Mouse (Mus musculus) testis, adult 2 months (tissue): ENCODE measurements around the gene Mad2l1bp. TPM values are rescaled to one million over a fixed set of nuclear protein-coding genes. Genes with fewer than 3 reads are reported as not detected.

Source experiments
- H3K27ac ChIP-seq: fragments of 200-500 bp; 2 replicates; pipeline ENCODE4 v1.5.1; 2012; ENCODE audit warnings: low read depth, low read length; ENCODE audit not compliant: control insufficient read depth, insufficient read depth
- H3K27me3 ChIP-seq: fragments of 200-500 bp; 2 replicates; pipeline ENCODE4 v1.6.1; 2012; ENCODE audit warnings: mild to moderate bottlenecking, low read length, moderate library complexity; ENCODE audit not compliant: control insufficient read depth, insufficient read depth
- H3K36me3 ChIP-seq: fragments of 200-500 bp; 2 replicates; pipeline ENCODE4 v1.6.1; 2012; ENCODE audit warnings: mild to moderate bottlenecking, low read length; ENCODE audit not compliant: control insufficient read depth, insufficient read depth
- H3K4me1 ChIP-seq: fragments of 200-500 bp; 2 replicates; pipeline ENCODE4 v1.6.1; 2012; ENCODE audit warnings: low read length; ENCODE audit not compliant: control insufficient read depth, insufficient read depth
- H3K4me3 ChIP-seq: fragments of 200-500 bp; 2 replicates; pipeline ENCODE4 v1.5.1; 2012; ENCODE audit warnings: low read depth, mild to moderate bottlenecking, low read length, moderate library complexity, mixed read lengths; ENCODE audit not compliant: control insufficient read depth
- CTCF ChIP-seq: fragments of 200-500 bp; IDR thresholded peaks from 2 replicates; pipeline ENCODE4 v1.5.1; 2012; ENCODE audit warnings: low read depth, mild to moderate bottlenecking, inconsistent platforms, low read length, moderate library complexity; ENCODE audit not compliant: control insufficient read depth, insufficient read depth, insufficient replicate concordance
- POLR2A ChIP-seq: fragments of 200-500 bp; IDR thresholded peaks from 2 replicates; pipeline ENCODE4 v1.6.1; 2012; ENCODE audit warnings: low read depth, mild to moderate bottlenecking, inconsistent platforms, low read length, moderate library complexity; ENCODE audit not compliant: control insufficient read depth
- polyA plus RNA-seq: library from polyadenylated mRNA; depleted of rRNA; stranded (reverse); fragments of >200 nt; gene quantifications from 2 replicates; pipeline ENCODE4 v1.2.3, GENCODE M21; 2012; rRNA removed

Mad2l1bp gene
- polyA plus RNA-seq, 1 experiment, result 24.5 TPM

GRCm38 (mm10) chr17:46110402-46111289 lies 42.7 kb downstream of the Mad2l1bp start, which contains the start of gene Mrps18a:
TSS of gene Mrps18a (plus strand) at chr17:46110986.
- Histone ChIP-seq H3K36me3 (no peaks in the 10 kb centered on the region), H3K4me3 (peak within 1 kb of the TSS; percentile 94), H3K27ac (peak within 1 kb of the TSS; percentile 89), H3K27me3 (no peaks in the 10 kb centered on the region), H3K4me1 (peaks cover 6% of the 10 kb centered on the region)
- TF ChIP-seq POLR2A (peak; percentile 95), CTCF (no peak)

DNA sequence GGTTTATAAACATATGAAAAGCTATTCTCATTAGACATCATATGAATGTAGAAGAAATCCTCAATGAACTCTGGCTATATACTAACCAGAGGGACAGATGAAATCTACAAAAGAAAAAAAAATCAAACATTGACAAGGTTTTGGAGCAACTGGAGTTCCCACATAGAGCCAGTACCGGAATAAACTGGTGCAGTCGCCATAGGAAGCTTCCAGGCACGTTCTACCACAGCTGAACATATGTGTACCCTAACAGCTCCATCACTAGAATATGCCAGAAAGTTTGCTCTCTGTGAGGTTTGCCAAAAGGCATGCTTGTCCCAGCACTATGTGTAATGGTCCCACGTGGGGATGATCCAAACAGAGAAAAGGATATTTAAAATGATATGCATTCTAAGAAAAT lies 45.1 kb downstream of the Mad2l1bp start:
- Histone ChIP-seq H3K4me3 (no peak overlapping the region), H3K27me3 (no peaks in the 10 kb centered on the region), H3K36me3 (no peaks in the 10 kb centered on the region), H3K4me1 (peaks cover 8% of the 10 kb centered on the region), H3K27ac (no peak overlapping the region)
- no peak for TF ChIP-seq CTCF
- TF ChIP-seq POLR2A, result no peak

DNA sequence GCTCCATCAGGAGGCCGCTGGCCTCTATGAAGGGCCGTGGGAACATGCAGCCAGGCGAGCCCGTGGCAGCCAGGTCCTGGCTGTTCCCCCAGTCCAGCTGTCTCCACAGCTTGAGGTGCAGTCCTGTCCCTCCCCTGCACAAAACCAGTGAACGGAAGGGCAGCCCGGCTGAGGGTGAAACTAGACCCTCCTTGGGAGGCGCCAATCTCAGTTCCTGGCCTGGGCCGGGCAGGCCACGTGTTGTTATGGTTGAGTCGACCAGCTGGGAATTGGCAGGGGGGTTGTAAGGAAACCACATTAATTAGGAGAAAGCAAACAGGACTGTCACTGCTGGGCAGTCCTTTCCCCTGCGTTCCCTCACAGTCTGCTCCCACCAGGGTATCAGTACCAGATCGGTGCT lies 48.9 kb downstream of the Mad2l1bp start:
- Histone ChIP-seq H3K27ac (no peak overlapping the region), H3K27me3 (no peaks in the 10 kb centered on the region), H3K4me1 (peaks cover 3% of the 10 kb centered on the region; the same call in 1 of the 2 replicates), H3K36me3 (no peaks in the 10 kb centered on the region), H3K4me3 (no peak overlapping the region)
- TF ChIP-seq CTCF (no peak), POLR2A (no peak)

- H3K27ac ChIP-seq, result no peak overlapping the region
- TF ChIP-seq POLR2A, result no peak
- TF ChIP-seq CTCF, result no peak
Measured at GRCm38 (mm10) chr17:46102608-46103159, 50.7 kb downstream of the Mad2l1bp start.

GRCm38 (mm10) chr17:46101906-46102305 lies 51.4 kb downstream of the Mad2l1bp start:
- TF ChIP-seq CTCF, result no peak
- TF ChIP-seq POLR2A, result no peak
- peaks cover 3% of the 10 kb centered on the region; the same call in 1 of the 2 replicates for H3K4me1 ChIP-seq
- no peaks in the 10 kb centered on the region for H3K36me3 ChIP-seq
- H3K27ac ChIP-seq, result no peak overlapping the region
- H3K4me3 ChIP-seq, result no peak overlapping the region
- H3K27me3 ChIP-seq, result no peaks in the 10 kb centered on the region

More at GRCm38 (mm10) chr17:46102608-46103159, 50.7 kb downstream of the Mad2l1bp start:
- Histone ChIP-seq H3K27me3 (no peaks in the 10 kb centered on the region), H3K4me1 (peaks cover 3% of the 10 kb centered on the region; the same call in 1 of the 2 replicates), H3K4me3 (no peak overlapping the region), H3K36me3 (no peaks in the 10 kb centered on the region)

DNA sequence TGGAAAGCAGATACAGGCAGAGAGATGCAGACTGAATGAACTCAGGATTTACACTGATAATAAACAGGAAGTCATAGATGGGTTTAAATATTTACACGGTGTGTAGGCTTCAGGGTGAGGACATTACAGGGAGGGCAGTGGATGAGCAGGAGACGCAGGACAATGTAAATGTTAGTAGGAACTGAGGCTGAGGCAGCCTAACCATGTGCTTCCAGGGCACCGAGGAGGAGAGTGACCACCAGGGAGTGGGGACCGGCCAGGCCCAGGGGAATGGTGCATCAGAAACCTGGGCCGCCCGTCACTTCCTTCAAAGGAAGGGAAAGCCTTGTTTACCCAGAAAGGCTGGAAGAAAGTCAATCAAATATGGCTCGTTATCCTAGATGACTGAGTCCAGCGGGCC lies 54.8 kb downstream of the Mad2l1bp start:
- H3K4me3 ChIP-seq, result no peak overlapping the region
- no peak for TF ChIP-seq POLR2A
- TF ChIP-seq CTCF, result no peak
- no peaks in the 10 kb centered on the region for H3K4me1 ChIP-seq
- H3K27ac ChIP-seq, result no peak overlapping the region
- no peaks in the 10 kb centered on the region for H3K27me3 ChIP-seq
- H3K36me3 ChIP-seq, result no peaks in the 10 kb centered on the region

Other genes with a start within 250 kb of the Mad2l1bp start
- 13.2 and 13.5 TPM in 2 replicates for gene Vegfa, start 121.2 kb downstream of the Mad2l1bp start, polyA plus RNA-seq
- gene Mrps18a, start 42.6 kb downstream of the Mad2l1bp start, polyA plus RNA-seq, result 74.0 and 89.6 TPM in 2 replicates
- gene Rsph9, start 9.3 kb downstream of the Mad2l1bp start, polyA plus RNA-seq, result 240 and 252 TPM in 2 replicates
- gene Gtpbp2, start 7.5 kb upstream of the Mad2l1bp start, polyA plus RNA-seq, result 149 and 155 TPM in 2 replicates
- 8.1 and 8.7 TPM in 2 replicates for gene Polh, start 49.1 kb upstream of the Mad2l1bp start, polyA plus RNA-seq
- gene Xpo5, start 49.2 kb upstream of the Mad2l1bp start, polyA plus RNA-seq, result 25.1 and 26.4 TPM in 2 replicates
- 57.5 and 68.8 TPM in 2 replicates for gene Polr1c, start 94.5 kb upstream of the Mad2l1bp start, polyA plus RNA-seq
- gene Yipf3, start 94.5 kb upstream of the Mad2l1bp start, polyA plus RNA-seq, result 67.9 and 75.4 TPM in 2 replicates
- gene Lrrc73, start 100.0 kb upstream of the Mad2l1bp start, polyA plus RNA-seq, result 106 and 120 TPM in 2 replicates
- 33.1 and 39.0 TPM in 2 replicates for gene Tjap1, start 129.5 kb upstream of the Mad2l1bp start, polyA plus RNA-seq
- 0.38 and 0.97 TPM in 2 replicates for gene Dlk2, start 143.9 kb upstream of the Mad2l1bp start, polyA plus RNA-seq
- 8.8 and 8.9 TPM in 2 replicates for gene Abcc10, start 174.8 kb upstream of the Mad2l1bp start, polyA plus RNA-seq
- gene Zfp318, start 230.2 kb upstream of the Mad2l1bp start, polyA plus RNA-seq, result 71.7 and 73.7 TPM in 2 replicates